Mouse (Mus musculus) embryonic facial prominence, embryonic 14.5 days (tissue): ENCODE measurements around the gene Zscan2. TPM values are rescaled to one million over a fixed set of nuclear protein-coding genes. Genes with fewer than 3 reads are reported as not detected.

Experiments
- ATAC-seq: fragments of 200-750 bp; cut with Nextera tagmentation; 2 replicates; pipeline ENCODE4 v1.8.0; 2017; ENCODE audit warnings: low read depth, moderate number of reproducible peaks, moderate TSS enrichment
- DNase-seq: peaks from one replicate; pipeline ENCODE4 v3.0.0-alpha.2; 2015; ENCODE audit warnings: low spot score
- H3K27ac ChIP-seq: fragments of 300-500 bp; sonication (generic); replicated peaks from 2 replicates; pipeline ENCODE4 v1.5.1; 2014; ENCODE audit warnings: low read depth, mild to moderate bottlenecking, low read length, moderate library complexity
- H3K27me3 ChIP-seq: fragments of 300-500 bp; sonication (generic); replicated peaks from 2 replicates; pipeline ENCODE4 v1.6.1; 2014; ENCODE audit warnings: low read length; ENCODE audit not compliant: control insufficient read depth, insufficient read depth
- H3K36me3 ChIP-seq: fragments of 300-500 bp; sonication (generic); 2 replicates; pipeline ENCODE4 v1.6.1; 2014; ENCODE audit warnings: low read length, mixed read lengths; ENCODE audit not compliant: control insufficient read depth, insufficient read depth
- H3K4me1 ChIP-seq: fragments of 300-500 bp; sonication (generic); 2 replicates; pipeline ENCODE4 v1.6.1; 2014; ENCODE audit warnings: antibody characterized with exemption, low read length; ENCODE audit not compliant: control insufficient read depth, insufficient read depth
- H3K4me2 ChIP-seq: fragments of 300-500 bp; sonication (generic); 2 replicates; pipeline ENCODE4 v1.6.1; 2014; ENCODE audit warnings: low read depth, mild to moderate bottlenecking, low read length, moderate library complexity, mixed read lengths
- H3K4me3 ChIP-seq: fragments of 300-500 bp; sonication (generic); 2 replicates; pipeline ENCODE4 v1.5.1; 2014; ENCODE audit warnings: low read depth, mild to moderate bottlenecking, low read length
- H3K9ac ChIP-seq: fragments of 300-500 bp; sonication (generic); 2 replicates; pipeline ENCODE4 v1.6.1; 2014; ENCODE audit warnings: low read depth, mild to moderate bottlenecking, low read length, moderate library complexity, mixed read lengths
- H3K9me3 ChIP-seq: fragments of 300-500 bp; sonication (generic); 2 replicates; pipeline ENCODE4 v1.6.1; 2016; ENCODE audit warnings: low read length; ENCODE audit not compliant: control insufficient read depth
- WGBS: fragments of 180-500 bp; shearing (Covaris S2); extraction: QIAGEN DNeasy Blood & Tissue Kit; methylation state at CpG from one replicate; pipeline ENCODE4 v1.1.7; 2014; 5-methylcytosine and 5-hydroxymethylcytosine counted together
- polyA plus RNA-seq: library from polyadenylated mRNA; unstranded; fragments of >200 nt; fragmentation: Nextera tagmentation; extraction: Ambion mirVana; gene quantifications from 2 replicates; pipeline ENCODE4 v1.2.1, GENCODE M21; 2014

The Zscan2 gene
- polyA plus RNA-seq, 1 experiment from 2014 or later: 1.8 TPM

DNA sequence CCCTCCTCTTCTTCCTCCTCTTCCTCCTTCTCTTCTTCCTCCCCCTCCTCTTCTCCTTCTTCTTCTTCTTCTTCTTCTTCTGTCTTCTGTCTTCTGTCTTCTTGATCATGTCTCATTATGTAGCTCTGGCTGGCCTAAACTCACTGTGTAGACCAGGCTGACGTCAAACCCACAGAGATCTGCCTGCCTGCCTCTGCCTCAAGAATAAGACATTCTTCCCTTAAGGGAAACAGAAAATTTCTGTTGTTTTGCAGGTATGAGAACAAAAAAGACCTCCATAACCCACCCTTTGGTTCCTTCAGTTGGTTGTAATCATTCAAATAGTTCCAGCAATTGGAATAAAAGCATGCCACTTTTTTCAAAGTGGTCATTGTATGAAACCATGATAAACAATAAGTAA, 3.4 kb downstream of the Zscan2 start:
- 67% methylated on average over 1 of the region's 1 CpGs for WGBS
- H3K9ac ChIP-seq: no peak overlapping the region
- DNase-seq (no peak), ATAC-seq (no peak)
- no peak overlapping the region for H3K4me2 ChIP-seq
- H3K4me1 ChIP-seq: peaks cover 15% of the 10 kb centered on the region; the same call in 1 of the 2 replicates
- H3K36me3 ChIP-seq: peaks cover 61% of the 10 kb centered on the region
- no peak overlapping the region for H3K4me3 ChIP-seq
- H3K27ac ChIP-seq: no peak overlapping the region
- no peaks in the 10 kb centered on the region for H3K9me3 ChIP-seq
- no peaks in the 10 kb centered on the region for H3K27me3 ChIP-seq

DNA sequence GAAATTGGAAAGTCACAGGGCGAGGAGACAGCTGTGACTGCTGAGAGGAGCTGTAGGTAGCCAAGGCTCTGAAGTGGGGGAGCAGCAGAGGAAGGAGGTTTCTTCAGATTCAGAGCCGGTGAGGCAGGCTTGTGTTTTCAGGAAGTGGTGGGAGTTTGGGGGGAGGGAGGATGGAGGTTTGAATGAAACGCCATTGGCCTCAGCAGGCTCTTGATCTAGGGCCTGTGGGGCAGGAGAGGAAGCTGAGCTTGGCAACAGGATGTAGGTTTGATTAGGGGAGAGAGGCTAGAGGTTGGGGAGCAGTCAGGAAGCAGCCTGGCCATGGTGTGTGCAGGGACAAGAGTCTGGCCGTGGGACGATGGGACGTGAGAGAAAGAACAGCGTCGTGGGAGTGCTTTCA, 4.1 kb downstream of the Zscan2 start:
- no peak overlapping the region for H3K4me2 ChIP-seq
- peaks cover 15% of the 10 kb centered on the region; the same call in 1 of the 2 replicates for H3K4me1 ChIP-seq
- no peaks in the 10 kb centered on the region for H3K9me3 ChIP-seq
- no peak overlapping the region for H3K27ac ChIP-seq
- 66% methylated on average over 8 of the region's 8 CpGs for WGBS
- H3K9ac ChIP-seq: no peak overlapping the region
- no peak for DNase-seq
- H3K27me3 ChIP-seq: no peaks in the 10 kb centered on the region
- H3K36me3 ChIP-seq: peaks cover 65% of the 10 kb centered on the region
- H3K4me3 ChIP-seq: no peak overlapping the region
- no peak for ATAC-seq

GRCm38 (mm10) chr7:80865521-80865920, 4.8 kb downstream of the Zscan2 start:
- ATAC-seq (no peak), DNase-seq (no peak)
- H3K27me3 ChIP-seq: no peaks in the 10 kb centered on the region
- no peak overlapping the region for H3K27ac ChIP-seq
- peaks cover 11% of the 10 kb centered on the region; the same call in 1 of the 2 replicates for H3K4me1 ChIP-seq
- WGBS: 94% methylated on average over 7 of the region's 7 CpGs
- H3K4me3 ChIP-seq: no peak overlapping the region
- no peak overlapping the region for H3K4me2 ChIP-seq
- no peaks in the 10 kb centered on the region for H3K9me3 ChIP-seq
- no peak overlapping the region for H3K9ac ChIP-seq
- peaks cover 70% of the 10 kb centered on the region for H3K36me3 ChIP-seq

GRCm38 (mm10) chr7:80866514-80867147, 5.9 kb downstream of the Zscan2 start:
- WGBS: 75% methylated on average over 7 of the region's 7 CpGs
- Histone ChIP-seq H3K27me3 (no peaks in the 10 kb centered on the region), H3K9me3 (no peaks in the 10 kb centered on the region), H3K9ac (no peak overlapping the region), H3K36me3 (peaks cover 80% of the 10 kb centered on the region), H3K4me2 (no peak overlapping the region), H3K4me3 (no peak overlapping the region), H3K4me1 (peaks cover 7% of the 10 kb centered on the region; the same call in 1 of the 2 replicates), H3K27ac (no peak overlapping the region)
- no peak for ATAC-seq
- no peak for DNase-seq

DNA sequence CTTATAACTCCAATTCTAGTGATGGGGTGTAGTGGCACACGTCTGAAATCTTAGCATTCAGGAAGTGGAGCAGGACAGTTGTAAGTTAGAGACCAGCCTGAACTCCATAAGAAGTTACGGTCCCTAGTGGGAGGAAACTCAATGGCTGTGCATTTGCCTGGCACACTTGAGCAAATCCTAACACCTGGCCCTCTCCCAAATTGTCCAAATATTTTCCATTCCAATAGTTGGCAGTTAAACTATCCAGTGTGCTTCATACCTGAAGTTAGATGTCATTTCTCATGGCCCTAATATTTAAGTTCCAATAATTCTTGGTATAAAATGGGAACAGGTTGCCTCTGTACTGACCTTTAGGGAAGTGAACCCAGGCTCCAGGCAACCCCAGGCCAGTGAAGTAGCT, 8.0 kb downstream of the Zscan2 start:
- Histone ChIP-seq H3K4me1 (no peaks in the 10 kb centered on the region), H3K9ac (no peak overlapping the region), H3K27ac (no peak overlapping the region), H3K4me3 (no peak overlapping the region), H3K27me3 (no peaks in the 10 kb centered on the region), H3K9me3 (no peaks in the 10 kb centered on the region), H3K4me2 (no peak overlapping the region), H3K36me3 (peaks cover 90% of the 10 kb centered on the region)
- no peak for ATAC-seq
- WGBS: 88% methylated on average over 2 of the region's 2 CpGs
- DNase-seq: no peak

DNA sequence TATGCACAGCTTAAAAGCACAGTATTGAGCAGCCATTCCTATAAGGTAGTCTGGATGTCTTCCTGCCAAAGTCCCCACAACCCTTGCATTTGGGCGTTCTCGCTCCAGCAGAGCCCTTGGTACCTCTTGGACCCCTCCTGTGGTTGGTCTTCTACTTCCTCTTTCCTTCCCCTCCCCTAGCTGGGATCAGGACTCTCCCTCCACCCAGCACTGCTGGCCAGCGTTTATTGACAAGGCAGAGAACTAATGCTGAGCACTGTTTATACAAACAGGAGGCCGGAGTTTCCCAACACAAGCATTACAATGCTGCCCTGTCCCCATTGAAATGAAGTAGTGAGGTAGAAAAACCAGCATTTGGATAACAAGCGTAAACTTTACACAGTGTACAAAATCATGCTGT, 12.3 kb downstream of the Zscan2 start:
- H3K4me3 ChIP-seq: no peak overlapping the region
- no peak for ATAC-seq
- no peaks in the 10 kb centered on the region for H3K9me3 ChIP-seq
- 86% methylated on average over 5 of the region's 5 CpGs for WGBS
- H3K36me3 ChIP-seq: peaks cover 91% of the 10 kb centered on the region
- DNase-seq: no peak
- H3K9ac ChIP-seq: no peak overlapping the region
- H3K4me2 ChIP-seq: no peak overlapping the region
- no peaks in the 10 kb centered on the region for H3K4me1 ChIP-seq
- H3K27ac ChIP-seq: no peak overlapping the region
- no peaks in the 10 kb centered on the region for H3K27me3 ChIP-seq

DNA sequence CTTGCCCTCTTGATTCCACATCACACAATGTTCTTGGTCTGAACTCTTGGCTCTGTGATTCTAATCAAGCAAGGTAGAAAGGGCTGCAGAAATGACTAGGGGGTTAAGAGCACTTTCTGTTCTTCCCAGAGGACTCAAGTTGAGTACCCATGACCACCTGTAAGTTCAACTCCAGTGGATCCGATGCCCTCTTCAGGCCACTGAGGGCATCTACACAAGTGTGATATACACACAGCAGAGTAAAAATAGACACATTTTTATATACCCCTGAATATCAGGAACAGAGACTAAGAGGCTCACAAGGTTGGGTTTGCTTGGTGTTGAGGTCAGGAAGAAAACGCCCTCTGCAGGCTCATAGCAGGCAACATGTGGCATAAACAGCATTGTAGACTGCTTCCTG, 12.9 kb downstream of the Zscan2 start:
- H3K27ac ChIP-seq: no peak overlapping the region

DNA sequence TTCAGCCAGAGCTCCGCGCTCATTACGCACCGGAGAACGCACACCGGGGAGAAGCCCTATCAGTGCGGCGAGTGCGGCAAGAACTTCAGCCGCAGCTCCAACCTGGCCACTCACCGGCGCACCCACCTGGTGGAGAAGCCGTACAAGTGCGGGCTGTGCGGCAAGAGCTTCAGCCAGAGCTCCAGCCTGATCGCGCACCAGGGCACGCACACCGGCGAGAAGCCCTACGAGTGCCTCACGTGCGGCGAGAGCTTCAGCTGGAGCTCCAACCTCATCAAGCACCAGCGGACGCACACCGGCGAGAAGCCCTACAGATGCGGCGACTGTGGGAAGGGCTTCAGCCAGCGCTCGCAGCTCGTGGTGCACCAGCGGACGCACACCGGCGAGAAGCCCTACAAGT, 15.0 kb downstream of the Zscan2 start:
- DNase-seq: no peak
- H3K4me2 ChIP-seq: no peak overlapping the region
- no peaks in the 10 kb centered on the region for H3K4me1 ChIP-seq
- H3K9me3 ChIP-seq: no peaks in the 10 kb centered on the region
- H3K27ac ChIP-seq: no peak overlapping the region
- no peak for ATAC-seq
- H3K36me3 ChIP-seq: peaks cover 70% of the 10 kb centered on the region
- H3K9ac ChIP-seq: no peak overlapping the region
- no peaks in the 10 kb centered on the region for H3K27me3 ChIP-seq
- 48% methylated on average over 30 of the region's 37 CpGs for WGBS
- no peak overlapping the region for H3K4me3 ChIP-seq

More for the DNA sequence above, 12.9 kb downstream of the Zscan2 start:
- no peak overlapping the region for H3K4me2 ChIP-seq
- H3K9me3 ChIP-seq: no peaks in the 10 kb centered on the region
- DNase-seq: no peak
- no peaks in the 10 kb centered on the region for H3K4me1 ChIP-seq
- H3K27me3 ChIP-seq: no peaks in the 10 kb centered on the region
- no peak overlapping the region for H3K4me3 ChIP-seq
- no peak for ATAC-seq
- 91% methylated on average over 2 of the region's 2 CpGs for WGBS
- H3K9ac ChIP-seq: no peak overlapping the region
- peaks cover 86% of the 10 kb centered on the region for H3K36me3 ChIP-seq

DNA sequence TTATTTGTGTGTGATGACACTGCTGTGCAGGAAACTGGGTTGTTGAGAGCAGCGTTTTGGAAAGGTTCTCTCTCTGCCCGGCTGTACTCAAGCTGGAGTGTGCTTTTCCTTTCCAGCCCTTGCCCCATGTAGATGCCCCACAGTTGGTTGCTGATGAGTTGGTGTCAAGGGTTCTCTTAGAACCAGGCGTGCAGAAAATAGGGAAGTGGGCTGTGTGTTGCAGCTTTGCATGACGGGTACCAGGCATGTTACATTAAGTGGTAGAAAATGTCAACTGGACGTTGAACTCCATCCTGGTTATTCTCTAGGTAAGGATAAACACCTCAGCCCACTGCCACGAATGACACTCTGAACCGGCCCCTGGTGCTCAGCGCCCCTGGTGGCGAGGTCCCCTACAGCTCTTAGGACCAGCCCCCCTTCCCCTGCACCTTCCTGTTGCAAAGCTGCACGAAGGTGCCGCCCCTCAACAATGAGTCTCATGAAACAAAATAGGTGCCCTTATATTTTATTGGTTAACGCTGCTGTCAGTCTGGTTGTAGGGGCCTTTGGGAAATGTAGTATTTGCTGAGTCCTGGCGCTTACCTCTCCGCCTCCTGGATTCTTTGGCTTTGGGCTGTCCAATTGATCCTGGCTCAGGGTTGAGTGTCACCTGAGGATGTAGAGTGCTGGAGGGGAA, 22.2 kb downstream of the Zscan2 start:
- ATAC-seq: peak; percentile 95

More for the DNA sequence above, 22.2 kb downstream of the Zscan2 start:
- Histone ChIP-seq H3K9ac (peak overlapping the region; percentile 53), H3K9me3 (no peaks in the 10 kb centered on the region), H3K27me3 (no peaks in the 10 kb centered on the region), H3K27ac (no peak overlapping the region), H3K4me2 (peak overlapping the region; percentile 47), H3K36me3 (peaks cover 2% of the 10 kb centered on the region; the same call in 1 of the 2 replicates), H3K4me1 (no peaks in the 10 kb centered on the region), H3K4me3 (peak overlapping the region; percentile 23)
- WGBS: 25% methylated on average over 14 of the region's 14 CpGs
- DNase-seq: peak; percentile 96
